Mouse (Mus musculus): ENCODE data around the gene Fbxo41. TPM values are rescaled to one million over a fixed set of nuclear protein-coding genes. Genes with fewer than 3 reads are reported as not detected.
A peak's percentile ranks its signal among the peaks of the same experiment; 100 is the strongest.

Fbxo41 gene
- total RNA-seq, 1 experiment: 0.54 TPM

GRCm38 (mm10) chr6:85500416-85500815, 2.4 kb downstream of the Fbxo41 start:
- no peak for TF ChIP-seq ZC3H11A (IDR thresholded peaks at IDR 0.05; ENCODE audit: borderline replicate concordance, low read depth, low read length)
- no peak for TF ChIP-seq HCFC1 (IDR thresholded peaks at IDR 0.05; ENCODE audit: borderline replicate concordance, insufficient read depth, low read length)
- TF ChIP-seq ZNF384 (IDR thresholded peaks at IDR 0.05; ENCODE audit: low read depth, low read length): no peak
- TF ChIP-seq CHD2 (IDR thresholded peaks at IDR 0.05; ENCODE audit: low read depth, low read length): no peak
- TF ChIP-seq MAFK (IDR thresholded peaks at IDR 0.05; ENCODE audit: insufficient read depth, low read depth, low read length): no peak
- no peaks in the 10 kb centered on the region for H3K36me3 ChIP-seq (ENCODE audit: control insufficient read depth, insufficient read depth, low read length, poor library complexity, severe bottlenecking)
- DNase-seq (ENCODE audit: low read depth, low spot score): no peak
- no peaks in the 10 kb centered on the region for H3K9me3 ChIP-seq (ENCODE audit: control insufficient read depth, insufficient read depth, low read depth, low read length)
- in situ Hi-C loops (cut with MboI; ENCODE audit: low sequenced_read_pairs in 2 of 2, unreplicated experiment in 2 of 2): no loop called here
- no peak overlapping the region for H3K9ac ChIP-seq (ENCODE audit: insufficient read depth, low read depth, low read length, poor library complexity, severe bottlenecking)
- peaks cover 0 to 12% of the 10 kb centered on the region in 2 experiments; a peak in 1 of 4 replicates for H3K4me1 ChIP-seq (ENCODE audit: control insufficient read depth in 2 of 2, insufficient read depth in 2 of 2, low read length in 2 of 2, poor library complexity in 1 of 2)
- H3K27ac ChIP-seq (ENCODE audit: insufficient read depth, low read depth, low read length, poor library complexity, severe bottlenecking): no peak overlapping the region
- H3K4me3 ChIP-seq (ENCODE audit: insufficient read depth in 1 of 2, low read depth in 1 of 2, low read length in 2 of 2, poor library complexity in 1 of 2, severe bottlenecking in 1 of 2): no peak overlapping the region

GRCm38 (mm10) chr6:85498147-85498546, 4.6 kb downstream of the Fbxo41 start:
- H3K4me3 ChIP-seq (ENCODE audit: insufficient read depth in 1 of 2, low read depth in 1 of 2, low read length in 2 of 2, poor library complexity in 1 of 2, severe bottlenecking in 1 of 2): no peak overlapping the region
- H3K9ac ChIP-seq (ENCODE audit: insufficient read depth, low read depth, low read length, poor library complexity, severe bottlenecking): no peak overlapping the region
- H3K9me3 ChIP-seq (ENCODE audit: control insufficient read depth, insufficient read depth, low read depth, low read length): no peaks in the 10 kb centered on the region
- no peaks in the 10 kb centered on the region for H3K36me3 ChIP-seq (ENCODE audit: control insufficient read depth, insufficient read depth, low read length, poor library complexity, severe bottlenecking)
- no peak overlapping the region for H3K27ac ChIP-seq (ENCODE audit: insufficient read depth, low read depth, low read length, poor library complexity, severe bottlenecking)
- in situ Hi-C loops (cut with MboI; ENCODE audit: low sequenced_read_pairs in 2 of 2, unreplicated experiment in 2 of 2): no loop called here
- TF ChIP-seq CHD2 (IDR thresholded peaks at IDR 0.05; ENCODE audit: low read depth, low read length): no peak
- no peak for TF ChIP-seq ZC3H11A (IDR thresholded peaks at IDR 0.05; ENCODE audit: borderline replicate concordance, low read depth, low read length)
- TF ChIP-seq ZNF384 (IDR thresholded peaks at IDR 0.05; ENCODE audit: low read depth, low read length): 0 out of 2 replicates have a peak, but pooled peaks have one; percentile 11
- TF ChIP-seq MAFK (IDR thresholded peaks at IDR 0.05; ENCODE audit: insufficient read depth, low read depth, low read length): no peak
- no peak for TF ChIP-seq HCFC1 (IDR thresholded peaks at IDR 0.05; ENCODE audit: borderline replicate concordance, insufficient read depth, low read length)
- no peak for DNase-seq (ENCODE audit: low read depth, low spot score)
- peaks cover 0 to 9% of the 10 kb centered on the region in 2 experiments; a peak in 1 of 4 replicates for H3K4me1 ChIP-seq (ENCODE audit: control insufficient read depth in 2 of 2, insufficient read depth in 2 of 2, low read length in 2 of 2, poor library complexity in 1 of 2)

GRCm38 (mm10) chr6:85496976-85497375, 5.8 kb downstream of the Fbxo41 start:
- H3K36me3 ChIP-seq (ENCODE audit: control insufficient read depth, insufficient read depth, low read length, poor library complexity, severe bottlenecking): no peaks in the 10 kb centered on the region
- H3K9me3 ChIP-seq (ENCODE audit: control insufficient read depth, insufficient read depth, low read depth, low read length): no peaks in the 10 kb centered on the region
- in situ Hi-C loops (cut with MboI; ENCODE audit: low sequenced_read_pairs in 2 of 2, unreplicated experiment in 2 of 2): no loop called here
- DNase-seq (ENCODE audit: low read depth, low spot score): no peak
- H3K4me3 ChIP-seq (ENCODE audit: insufficient read depth in 1 of 2, low read depth in 1 of 2, low read length in 2 of 2, poor library complexity in 1 of 2, severe bottlenecking in 1 of 2): no peak overlapping the region
- H3K9ac ChIP-seq (ENCODE audit: insufficient read depth, low read depth, low read length, poor library complexity, severe bottlenecking): no peak overlapping the region
- H3K27ac ChIP-seq (ENCODE audit: insufficient read depth, low read depth, low read length, poor library complexity, severe bottlenecking): no peak overlapping the region
- peaks cover 0 to 5% of the 10 kb centered on the region in 2 experiments; a peak in 1 of 4 replicates for H3K4me1 ChIP-seq (ENCODE audit: control insufficient read depth in 2 of 2, insufficient read depth in 2 of 2, low read length in 2 of 2, poor library complexity in 1 of 2)
- TF ChIP-seq HCFC1 (IDR thresholded peaks at IDR 0.05; ENCODE audit: borderline replicate concordance, insufficient read depth, low read length) (no peak), CHD2 (IDR thresholded peaks at IDR 0.05; ENCODE audit: low read depth, low read length) (no peak), ZC3H11A (IDR thresholded peaks at IDR 0.05; ENCODE audit: borderline replicate concordance, low read depth, low read length) (no peak), ZNF384 (IDR thresholded peaks at IDR 0.05; ENCODE audit: low read depth, low read length) (no peak), MAFK (IDR thresholded peaks at IDR 0.05; ENCODE audit: insufficient read depth, low read depth, low read length) (no peak)

GRCm38 (mm10) chr6:85491606-85492005, 11.2 kb downstream of the Fbxo41 start:
- Histone ChIP-seq H3K9ac (ENCODE audit: insufficient read depth, low read depth, low read length, poor library complexity, severe bottlenecking) (no peak overlapping the region), H3K27ac (ENCODE audit: insufficient read depth, low read depth, low read length, poor library complexity, severe bottlenecking) (no peak overlapping the region), H3K9me3 (ENCODE audit: control insufficient read depth, insufficient read depth, low read depth, low read length) (no peaks in the 10 kb centered on the region), H3K36me3 (ENCODE audit: control insufficient read depth, insufficient read depth, low read length, poor library complexity, severe bottlenecking) (no peaks in the 10 kb centered on the region), H3K4me3 (ENCODE audit: insufficient read depth in 1 of 2, low read depth in 1 of 2, low read length in 2 of 2, poor library complexity in 1 of 2, severe bottlenecking in 1 of 2) (no peak overlapping the region), H3K4me1 (ENCODE audit: control insufficient read depth in 2 of 2, insufficient read depth in 2 of 2, low read length in 2 of 2, poor library complexity in 1 of 2) (peaks cover 0 to 9% of the 10 kb centered on the region in 2 experiments; a peak in 2 of 4 replicates)
- DNase-seq (ENCODE audit: low read depth, low spot score): no peak
- in situ Hi-C loops (cut with MboI; ENCODE audit: low sequenced_read_pairs in 2 of 2, unreplicated experiment in 2 of 2): no loop called here
- TF ChIP-seq HCFC1 (IDR thresholded peaks at IDR 0.05; ENCODE audit: borderline replicate concordance, insufficient read depth, low read length) (no peak), ZC3H11A (IDR thresholded peaks at IDR 0.05; ENCODE audit: borderline replicate concordance, low read depth, low read length) (no peak), MAFK (IDR thresholded peaks at IDR 0.05; ENCODE audit: insufficient read depth, low read depth, low read length) (no peak), ZNF384 (IDR thresholded peaks at IDR 0.05; ENCODE audit: low read depth, low read length) (no peak), CHD2 (IDR thresholded peaks at IDR 0.05; ENCODE audit: low read depth, low read length) (no peak)

All from ES-E14 (cell line).